Mouse (Mus musculus) gastrocnemius, adult 18-20 months (tissue): Measurements from ENCODE around the gene Shisa8. TPM values are rescaled to one million over a fixed set of nuclear protein-coding genes. Genes with fewer than 3 reads are reported as not detected.

Experiments used
- DNase-seq: peaks from one replicate; pipeline ENCODE4 v3.0.0; 2021; ENCODE audit warnings: low spot score
- microRNA-seq: library from miRNA; unstranded; fragments of <30 nt; microRNA quantifications from one replicate; pipeline ENCODE4 v1.2.0, GENCODE M21; 2021
- total RNA-seq, 2 experiments: library from RNA; stranded (reverse); gene quantifications; 2 replicates each; pipeline ENCODE4 v1.2.3; 2021

Gene Shisa8
- total RNA-seq, 2 experiments from 2014 or later: not detected

GRCm38 (mm10) chr15:82156298-82156697, 56.3 kb downstream of the Shisa8 start:
- no peak for DNase-seq

Small RNA genes within 50 kb of the gene (microRNA-seq; reads per million reads assigned to microRNA genes)
- gene Mir33: 4.1 reads per million, percentile 6 among the genes with 10 or more reads in this experiment

Other genes starting within 250 kb of the Shisa8 start
- gene 1700029P11Rik, start 232.3 kb downstream of the Shisa8 start, total RNA-seq: not detected
- 10 to 100 TPM; 22.9 to 25.3 TPM for gene Xrcc6, start 225.0 kb downstream of the Shisa8 start, total RNA-seq
- 10 to 100 TPM; 16.7 to 17.6 TPM for gene Desi1, start 179.0 kb downstream of the Shisa8 start, total RNA-seq
- 10 to 100 TPM; 48.7 to 51.4 TPM for gene Snu13, start 165.2 kb downstream of the Shisa8 start, total RNA-seq
- not detected for gene 4930407I10Rik, start 153.7 kb downstream of the Shisa8 start, total RNA-seq
- under 1 TPM in 1 of 2 experiments, not detected in 1; 0.09 TPM for gene Mei1, start 142.8 kb downstream of the Shisa8 start, total RNA-seq
- gene Ccdc134, start 84.9 kb downstream of the Shisa8 start, total RNA-seq: 10 to 100 TPM in 1 of 2 experiments, 1 to 10 TPM in 1; 8.8 to 10.1 TPM
- 10 to 100 TPM in 1 of 2 experiments, 1 to 10 TPM in 1; 9.9 to 12.9 TPM for gene Srebf2, start 65.6 kb downstream of the Shisa8 start, total RNA-seq
- not detected for gene Tnfrsf13c, start 11.6 kb upstream of the Shisa8 start, total RNA-seq
- not detected for gene Cenpm, start 31.9 kb upstream of the Shisa8 start, total RNA-seq
- not detected for gene 1500009C09Rik, start 39.6 kb upstream of the Shisa8 start, total RNA-seq
- gene Sept3, start 62.1 kb upstream of the Shisa8 start, total RNA-seq: under 1 TPM; 0.32 to 0.55 TPM
- not detected for gene Wbp2nl, start 86.1 kb upstream of the Shisa8 start, total RNA-seq
- 10 to 100 TPM in 1 of 2 experiments, 1 to 10 TPM in 1; 8.7 to 10.0 TPM for gene Naga, start 126.1 kb upstream of the Shisa8 start, total RNA-seq
- under 1 TPM; 0.23 to 0.26 TPM for gene Pheta2, start 126.1 kb upstream of the Shisa8 start, total RNA-seq
- 100 to 1,000 TPM; 123 to 154 TPM for gene Smdt1, start 126.1 kb upstream of the Shisa8 start, total RNA-seq
- gene Ndufa6, start 141.5 kb upstream of the Shisa8 start, total RNA-seq: 100 to 1,000 TPM; 481 to 494 TPM
- gene Cyp2d22, start 167.4 kb upstream of the Shisa8 start, total RNA-seq: 10 to 100 TPM; 11.6 to 12.4 TPM
- gene Cyp2d11, start 181.2 kb upstream of the Shisa8 start, total RNA-seq: under 1 TPM in 1 of 2 experiments, not detected in 1; 0.18 TPM
- under 1 TPM in 1 of 2 experiments, not detected in 1; 0.43 TPM for gene Cyp2d10, start 194.4 kb upstream of the Shisa8 start, total RNA-seq
- gene Cyp2d9, start 220.6 kb upstream of the Shisa8 start, total RNA-seq: under 1 TPM in 1 of 2 experiments, not detected in 1; 0.38 TPM